Mouse (Mus musculus) lung, postnatal 0 days (tissue): ENCODE measurements around the gene Runx3.

Experiments
- CTCF ChIP-seq: IDR thresholded peaks from 2 replicates; pipeline ENCODE4 v1.5.1; 2016; ENCODE audit warnings: antibody characterized with exemption, mild to moderate bottlenecking
- EP300 ChIP-seq: IDR thresholded peaks from 2 replicates; pipeline ENCODE4 v1.6.1; 2016; ENCODE audit warnings: antibody characterized with exemption, mild to moderate bottlenecking, control low read depth

DNA sequence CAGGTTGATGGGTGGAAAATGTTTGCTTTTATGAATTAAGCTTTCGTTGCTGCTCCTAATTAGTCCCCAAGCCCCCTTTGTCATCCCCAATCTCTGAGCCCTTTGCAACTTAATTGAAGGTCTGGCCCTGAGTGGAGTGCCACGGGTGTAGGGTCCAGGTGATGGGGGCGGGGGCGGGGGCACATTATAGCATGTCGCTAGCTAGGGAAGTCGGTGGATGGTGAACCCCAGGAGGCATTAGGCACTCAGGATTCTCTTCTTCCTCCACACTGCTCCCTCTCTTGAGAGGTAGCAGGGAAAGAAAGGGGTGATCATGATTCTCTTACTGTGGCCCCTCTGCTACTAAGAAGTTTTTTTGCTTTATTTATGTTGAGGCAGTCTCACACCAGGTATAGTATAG lies 36.1 kb downstream of the Runx3 start:
- no peak for TF ChIP-seq CTCF
- TF ChIP-seq EP300: no peak
